Mouse (Mus musculus) monocyte, adult 5-6 weeks (primary cell): ENCODE measurements at regions not wholly inside any gene's neighbourhood (a gene's known extent, or its start where the extent isn't known, plus 50 kb on each side); places are given as distances from the start of the nearest gene placed in this dataset.

Source experiments
- ATAC-seq: fragments of 153-309, 156-312 bp; replicated peaks from 2 replicates; pipeline ENCODE4 v1.8.0; 2017; ENCODE audit warnings: mild to moderate bottlenecking; ENCODE audit not compliant: low TSS enrichment, insufficient number of reproducible peaks, severe bottlenecking, poor library complexity, low FRiP score

- ATAC-seq = no peak
Measured at GRCm38 (mm10) chr5:43042585-43042984, 190.4 kb upstream of the Cpeb2 start.

GRCm38 (mm10) chr5:43045860-43046259, 187.1 kb upstream of the Cpeb2 start:
- no peak for ATAC-seq

GRCm38 (mm10) chr5:43047316-43047715, 185.7 kb upstream of the Cpeb2 start:
- ATAC-seq = no peak

DNA sequence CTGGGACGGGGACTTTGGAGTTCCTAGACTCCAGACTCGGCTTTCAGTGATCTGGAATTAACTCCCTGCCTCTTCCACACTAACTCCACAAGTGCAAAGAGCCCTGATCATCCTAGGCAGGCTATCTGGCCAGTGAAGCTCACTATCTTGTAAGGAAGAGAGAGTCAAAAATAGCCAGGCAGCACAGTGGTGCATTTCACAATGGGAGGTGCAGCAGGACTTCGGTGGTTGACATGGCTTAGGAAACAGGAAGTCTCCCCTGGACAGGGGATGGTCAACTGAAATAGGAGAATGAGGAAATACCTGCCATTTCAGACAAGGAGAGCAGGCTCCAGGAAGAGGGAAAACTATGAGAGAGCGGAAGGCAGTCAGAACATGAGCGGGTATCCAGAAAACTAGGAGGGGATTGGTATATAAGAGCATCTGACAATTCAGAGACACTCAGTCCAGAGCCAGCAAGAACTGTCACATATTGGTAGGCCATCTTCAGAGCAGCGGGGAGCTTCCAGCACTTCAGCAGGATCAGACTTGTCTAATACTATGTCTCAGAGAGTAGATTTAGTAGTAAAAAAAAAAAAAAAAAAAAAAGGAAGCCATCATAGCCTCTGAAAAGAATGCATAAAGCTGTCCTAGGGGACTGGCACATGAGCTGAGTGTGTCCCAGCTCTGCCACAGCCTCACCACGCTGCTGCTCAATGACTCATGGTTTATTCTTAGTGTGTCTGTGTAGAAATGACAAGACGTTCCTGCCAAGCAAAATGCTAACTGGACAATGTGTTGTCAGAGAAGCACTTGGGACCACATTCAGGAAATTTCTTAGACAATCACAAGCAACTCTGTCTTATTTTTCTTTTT, 184.5 kb upstream of the Cpeb2 start:
- 0 out of 2 replicates have a peak, but pooled peaks have one; percentile 31 for ATAC-seq

- ATAC-seq = no peak
Measured at GRCm38 (mm10) chr5:43049381-43050301, 183.3 kb upstream of the Cpeb2 start.

DNA sequence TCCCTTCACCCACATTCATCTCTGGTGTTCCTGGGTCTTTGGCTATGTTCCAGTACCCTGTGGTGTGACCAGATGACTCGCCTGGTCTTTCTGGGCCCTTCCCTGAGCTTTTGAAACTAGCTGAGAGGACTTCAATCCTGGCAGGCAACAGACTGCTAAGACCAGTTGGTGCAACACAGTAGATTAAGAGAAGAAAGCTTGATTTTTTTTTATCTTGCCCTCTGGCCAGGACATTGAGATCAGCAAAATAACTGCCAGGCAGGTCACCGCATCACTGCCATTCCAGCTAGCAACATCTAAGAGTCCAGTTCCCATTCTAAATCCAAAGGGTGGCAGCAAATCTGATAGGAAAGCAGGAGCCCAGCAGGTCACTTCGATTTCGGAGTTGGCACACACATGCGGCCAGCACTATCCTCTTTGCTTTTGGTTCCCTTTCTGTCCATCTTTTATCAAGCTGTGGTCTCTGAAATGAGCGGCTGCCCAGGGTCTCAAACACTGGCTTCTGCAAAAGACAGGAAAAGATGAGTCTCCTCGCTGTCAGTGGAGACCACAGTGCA, 181.9 kb upstream of the Cpeb2 start:
- no peak for ATAC-seq

GRCm38 (mm10) chr5:43052668-43053067, 180.3 kb upstream of the Cpeb2 start:
- ATAC-seq = no peak

- ATAC-seq = no peak
Measured at GRCm38 (mm10) chr5:43054586-43054985, 178.4 kb upstream of the Cpeb2 start.

- ATAC-seq = no peak
Measured at GRCm38 (mm10) chr5:43055111-43055710, 177.8 kb upstream of the Cpeb2 start.

DNA sequence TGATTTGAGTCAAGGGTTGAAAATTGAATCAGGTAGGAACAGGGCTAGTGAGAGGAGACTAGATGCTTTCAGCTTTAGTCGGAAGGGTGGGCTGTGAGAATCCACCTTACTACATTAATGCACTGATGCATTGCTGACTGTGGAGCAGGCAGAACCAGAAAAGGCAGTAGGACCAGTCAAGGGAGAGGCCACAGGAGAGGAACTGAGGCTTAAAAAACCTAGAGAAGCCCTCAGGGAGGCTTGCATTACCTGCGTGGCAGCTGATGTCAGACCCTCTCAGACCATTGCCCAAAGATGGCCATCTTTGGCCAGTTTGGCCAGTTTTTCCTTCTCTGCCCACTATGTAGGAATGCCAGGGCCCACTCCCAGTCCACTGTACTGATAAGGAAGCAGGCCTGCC, 176.5 kb upstream of the Cpeb2 start:
- ATAC-seq = no peak

DNA sequence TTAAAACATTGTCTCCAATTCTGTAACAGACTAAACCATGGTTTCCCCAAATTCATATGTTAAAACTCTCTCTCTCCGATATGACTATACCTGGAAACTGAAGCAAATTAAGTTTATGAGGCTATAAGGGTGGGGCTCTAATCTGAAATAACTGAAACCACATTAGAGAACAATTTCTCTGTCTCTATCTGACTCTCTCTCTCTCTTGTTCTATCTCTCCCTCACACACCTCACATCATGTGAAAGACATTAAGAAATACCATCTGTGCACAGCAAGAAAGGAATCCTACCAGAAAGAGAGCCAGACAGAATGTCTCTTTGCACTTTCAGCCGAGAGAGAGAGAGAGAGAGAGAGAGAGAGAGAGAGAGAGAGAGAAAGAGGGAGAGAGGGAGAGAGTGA, 171.7 kb upstream of the Cpeb2 start:
- no peak for ATAC-seq

DNA sequence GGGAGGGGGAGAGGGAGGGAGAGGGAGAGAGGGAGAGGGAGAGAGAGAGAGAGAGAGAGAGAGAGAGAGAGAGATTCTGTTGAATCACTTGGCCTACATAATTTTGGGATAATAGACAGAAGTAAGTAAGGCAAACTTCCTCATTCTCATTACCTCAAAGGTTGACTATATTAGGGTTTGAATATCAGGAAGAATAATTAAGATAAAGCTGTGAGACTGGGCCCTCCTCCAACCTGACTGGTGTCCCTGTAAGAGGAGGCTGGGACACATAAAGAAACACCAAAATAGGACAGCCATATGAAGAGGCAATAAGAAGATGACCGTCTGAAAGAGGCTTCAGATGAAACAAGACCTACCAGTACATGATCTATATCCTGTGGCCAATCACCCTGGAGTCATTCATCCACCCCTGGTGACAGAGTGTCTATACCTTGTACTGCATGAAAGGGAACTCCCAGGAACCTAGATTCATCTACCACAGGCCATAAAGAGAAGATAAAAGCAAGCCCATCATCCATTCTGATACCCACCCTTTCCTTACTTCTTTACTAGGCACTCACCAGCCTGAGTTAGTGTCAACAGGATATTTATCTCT, 171.1 kb upstream of the Cpeb2 start:
- no peak for ATAC-seq

DNA sequence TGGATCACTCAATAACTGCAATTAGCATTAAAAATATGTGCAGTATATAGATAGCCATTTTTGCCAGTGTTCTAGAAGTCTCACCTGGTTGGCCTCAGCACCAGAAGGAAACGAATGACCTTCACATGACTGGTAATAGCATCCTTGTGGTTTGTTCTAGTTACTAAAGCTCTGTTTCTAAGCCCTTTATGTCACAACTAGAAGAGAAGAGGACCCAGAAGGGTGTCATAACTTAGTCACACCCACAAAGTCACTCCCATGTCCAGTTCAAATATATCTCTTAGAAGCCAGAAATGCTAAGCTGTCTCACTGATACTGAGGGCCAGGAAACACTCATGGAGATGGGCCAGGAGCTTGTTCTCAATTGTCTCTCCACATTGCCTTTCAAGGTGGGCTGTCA, 170.5 kb upstream of the Cpeb2 start:
- 0 out of 2 replicates have a peak, but pooled peaks have one; percentile 27 for ATAC-seq

DNA sequence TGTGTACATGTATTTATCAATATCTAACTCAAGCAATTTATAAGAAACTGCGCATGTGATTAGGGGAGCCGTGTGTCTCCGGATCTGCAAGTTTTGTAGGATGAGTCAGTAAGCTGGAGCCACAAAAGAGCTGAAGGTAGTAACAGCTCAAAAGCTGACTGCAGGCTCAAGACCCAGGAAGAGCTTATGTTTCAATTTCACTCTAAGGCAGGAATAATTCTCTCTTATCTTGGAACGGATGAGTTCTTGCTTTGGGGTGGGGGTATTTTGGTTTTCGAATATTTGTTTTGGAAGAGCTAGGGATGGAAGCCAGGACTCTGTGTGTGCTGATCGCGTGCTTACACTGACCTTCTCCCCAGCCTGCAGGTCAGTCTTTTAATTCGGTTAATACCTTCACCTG, 169.6 kb upstream of the Cpeb2 start:
- no peak for ATAC-seq

DNA sequence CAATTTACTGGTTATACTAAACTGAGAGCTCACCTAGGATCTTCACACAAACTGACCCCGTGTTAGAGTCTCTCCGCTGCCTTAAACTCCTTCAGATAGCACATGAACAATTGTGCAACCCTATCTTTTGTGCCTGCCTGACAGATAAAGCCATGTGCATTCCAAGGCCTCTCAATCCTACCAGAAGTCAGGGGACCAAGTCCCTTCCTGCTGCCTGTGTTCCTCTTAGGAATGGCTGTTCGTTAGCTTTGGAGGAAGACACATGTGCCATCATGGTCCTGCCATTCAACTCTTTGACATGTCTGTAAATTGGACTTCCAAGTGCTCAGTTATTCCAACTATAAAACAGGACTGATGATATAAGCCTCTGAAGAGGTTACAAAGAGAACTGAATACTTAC, 161.4 kb upstream of the Cpeb2 start:
- no peak for ATAC-seq

GRCm38 (mm10) chr5:43072340-43072739, 160.6 kb upstream of the Cpeb2 start:
- ATAC-seq = no peak

DNA sequence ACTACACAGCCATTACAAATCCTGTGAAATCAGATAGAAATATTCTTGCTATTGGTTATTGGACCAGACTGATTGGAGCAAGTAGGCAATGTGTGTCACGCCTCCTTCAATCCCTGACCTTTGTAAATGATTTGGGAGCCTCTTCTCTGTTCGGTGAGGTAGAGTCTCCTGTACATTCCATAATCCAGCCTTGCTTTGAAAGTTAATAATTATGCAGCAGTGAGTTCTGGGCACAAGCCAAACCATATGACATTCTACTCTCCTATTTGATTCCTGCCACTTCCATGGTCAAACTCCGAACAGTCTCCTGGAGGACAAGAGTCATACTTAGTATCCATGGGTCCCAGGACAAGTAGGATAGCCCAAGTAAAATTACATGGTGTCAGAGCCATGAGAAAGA, 158.4 kb upstream of the Cpeb2 start:
- no peak for ATAC-seq

GRCm38 (mm10) chr5:43080252-43080651, 152.7 kb upstream of the Cpeb2 start:
- ATAC-seq = no peak
